Mouse (Mus musculus) testis, postnatal 10 days (tissue): Measurements from ENCODE around the gene Kif1c.

Experiments
- DNase-seq: peaks from one replicate; pipeline ENCODE4 v3.0.0; 2021; ENCODE audit warnings: low spot score

Gene Kif1c

DNA sequence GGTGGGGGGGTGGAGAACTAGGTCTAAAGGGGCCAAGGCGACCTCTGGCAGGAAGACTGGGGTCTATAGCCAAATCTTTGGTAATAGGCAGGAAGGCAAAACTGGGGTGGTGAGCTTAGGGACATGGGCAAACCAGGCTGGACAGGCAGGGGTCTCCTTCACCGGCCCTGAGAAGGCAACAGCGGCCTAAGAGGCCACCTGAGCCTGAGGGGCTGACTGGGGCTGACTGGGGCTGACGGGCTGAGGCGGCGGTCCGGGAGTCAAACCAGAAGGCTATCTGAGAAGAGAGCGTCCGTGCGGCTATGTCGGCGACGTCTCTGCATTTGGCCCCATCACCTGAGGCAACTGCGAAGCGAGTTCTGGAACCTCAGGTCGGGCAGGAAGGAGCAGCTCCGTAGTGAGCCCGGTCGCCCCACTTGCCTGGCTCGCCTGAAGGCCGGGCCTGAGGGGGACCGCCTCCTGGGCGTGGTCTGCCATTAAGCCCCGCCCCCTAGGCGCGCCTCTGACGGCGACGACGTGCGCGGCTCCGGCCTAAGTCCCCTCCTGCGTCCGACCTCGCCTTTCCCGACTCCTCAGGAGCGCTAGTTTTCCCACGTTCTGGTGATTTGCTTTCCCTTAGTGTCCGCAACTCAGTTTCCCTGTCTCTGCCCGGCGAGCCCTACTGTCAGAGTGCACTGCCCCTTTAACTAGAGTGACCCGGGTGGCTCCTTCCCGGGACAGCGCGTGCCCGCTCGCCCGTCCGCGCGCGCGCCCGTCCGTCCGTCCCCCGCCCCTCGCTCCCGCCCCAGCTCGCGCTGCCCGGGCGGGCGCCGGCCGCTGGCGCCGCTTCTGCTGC, at the start of gene Kif1c, which contains the start of gene Inca1:
Gene Kif1c (plus strand): TSS at position 827 of the 835 bp plus-strand sequence.
Gene Inca1 (minus strand): TSS at position 434 of the 835 bp plus-strand sequence.
- DNase-seq = peak; percentile 99

DNA sequence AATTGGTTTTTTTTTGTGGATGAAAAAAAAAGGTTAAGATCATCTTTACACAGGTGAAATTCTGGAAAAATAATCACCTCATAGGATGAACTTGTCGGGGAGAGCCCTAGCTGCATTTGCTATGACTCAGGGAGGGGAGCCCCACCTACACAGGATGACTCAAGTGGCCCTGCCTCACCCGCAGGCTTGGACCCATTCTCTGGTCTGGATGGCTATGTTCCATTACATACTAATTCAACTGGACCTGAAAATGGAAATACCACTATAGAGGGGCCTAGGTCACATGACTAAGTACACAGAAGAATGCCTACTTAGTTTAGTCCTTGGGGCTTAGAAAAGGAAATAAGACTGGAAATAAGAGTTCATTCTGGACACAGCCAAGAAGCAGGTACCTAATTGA, 49.0 kb upstream of the Kif1c start:
- no peak for DNase-seq

DNA sequence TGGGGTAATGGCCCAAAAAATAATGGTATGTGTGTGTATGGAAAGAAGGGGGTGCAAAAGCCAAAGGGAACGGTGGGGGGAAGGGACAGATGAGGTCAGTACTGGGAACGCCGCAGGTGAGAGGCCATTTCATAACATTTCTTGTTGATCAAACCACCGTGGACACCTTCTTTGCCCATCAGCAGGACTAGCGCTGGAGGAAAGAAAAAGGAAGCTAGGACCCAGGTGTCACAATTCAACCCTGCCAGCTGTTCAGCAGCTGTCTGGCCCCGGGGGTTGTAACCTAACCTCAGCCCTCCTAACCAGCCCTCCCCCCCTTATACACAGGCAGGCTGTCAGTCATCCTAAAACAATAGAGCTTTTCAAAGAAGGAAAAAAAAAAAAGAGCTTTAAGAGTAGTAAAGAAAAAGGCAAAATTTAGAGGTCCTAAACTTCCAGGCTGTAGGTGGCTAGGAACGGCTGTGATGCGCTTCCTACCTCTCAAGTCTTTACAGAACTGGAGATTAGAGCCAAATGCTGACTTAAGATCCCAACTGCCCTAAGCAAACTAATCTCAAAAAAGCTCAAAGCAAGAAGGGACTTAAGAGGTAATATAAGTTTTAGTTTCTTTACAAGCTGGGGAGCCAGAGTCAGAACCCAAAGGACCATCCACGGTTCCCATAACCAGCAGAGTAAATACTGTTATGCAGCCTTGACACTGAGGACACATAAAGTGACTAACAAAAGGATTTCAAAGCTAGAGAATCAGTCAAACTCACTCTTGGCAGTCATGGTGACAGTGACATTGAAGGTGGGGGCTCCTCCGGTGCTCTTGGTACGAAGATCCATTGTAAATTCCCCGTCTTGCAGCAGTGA, 48.1 kb upstream of the Kif1c start:
- no peak for DNase-seq

DNA sequence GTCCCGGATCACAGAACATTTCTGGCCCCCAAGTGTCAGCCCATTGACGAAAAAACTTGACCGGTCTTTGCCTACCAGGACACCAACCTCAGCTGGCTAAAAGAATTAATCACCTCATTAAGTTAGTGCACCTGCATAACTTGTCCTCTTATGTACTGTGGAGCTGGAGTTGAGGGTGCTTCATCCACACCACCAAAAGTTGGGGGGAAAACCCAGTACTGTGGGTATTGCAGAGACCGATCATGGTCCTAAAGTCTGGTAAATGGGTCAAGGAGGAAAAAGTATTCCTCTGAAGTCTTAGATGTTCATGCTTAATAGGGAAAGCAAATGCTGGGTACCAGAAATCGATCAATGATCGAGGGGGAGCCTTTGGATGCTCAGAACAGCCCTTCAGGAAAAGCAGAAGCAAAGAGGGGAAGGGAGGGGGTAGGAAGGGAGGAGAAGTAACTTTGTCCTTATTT, 47.4 kb upstream of the Kif1c start:
- DNase-seq = no peak

DNA sequence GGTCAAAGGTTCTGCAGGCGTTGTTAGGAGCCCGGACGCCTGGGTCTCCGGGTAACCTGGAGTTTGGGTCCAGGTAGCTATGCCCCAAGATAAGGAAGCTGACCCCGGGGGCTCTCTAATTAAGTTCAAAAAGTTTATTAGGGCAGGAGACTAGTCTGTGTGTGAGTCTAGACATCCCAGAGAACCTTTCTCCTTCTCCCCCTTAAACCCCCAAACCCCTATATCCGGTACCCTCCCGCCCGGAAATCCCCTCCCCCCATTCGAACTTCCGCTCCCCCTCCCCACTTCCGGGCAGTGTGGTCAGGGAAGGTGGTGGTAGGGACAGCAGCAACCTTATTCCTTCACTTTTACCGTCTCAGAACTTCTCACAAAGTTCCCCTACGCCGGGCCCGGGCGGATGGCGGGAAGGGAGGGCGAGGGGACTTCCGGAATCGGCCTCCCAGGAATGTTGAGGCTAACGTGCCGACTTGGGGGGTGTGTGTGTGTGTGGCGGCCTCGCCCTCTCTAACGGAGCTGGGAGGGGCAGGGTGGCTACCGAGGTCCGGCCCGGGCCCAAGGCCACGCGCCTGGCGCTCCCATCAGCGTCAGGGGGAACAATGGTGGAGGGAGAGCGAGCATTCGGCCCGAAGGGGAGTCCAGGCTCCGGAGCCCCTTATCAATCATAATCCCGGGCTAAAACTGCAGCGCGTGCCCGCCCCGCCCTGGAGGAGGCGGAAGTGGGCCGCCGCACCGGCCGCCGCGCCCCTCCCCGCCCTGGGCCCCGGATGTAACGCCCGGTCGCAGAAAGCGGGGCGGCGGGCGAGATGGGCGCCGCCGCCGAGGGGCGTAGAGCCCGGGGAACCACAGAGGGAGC, 46.8 kb upstream of the Kif1c start:
- peak; percentile 83 for DNase-seq

DNA sequence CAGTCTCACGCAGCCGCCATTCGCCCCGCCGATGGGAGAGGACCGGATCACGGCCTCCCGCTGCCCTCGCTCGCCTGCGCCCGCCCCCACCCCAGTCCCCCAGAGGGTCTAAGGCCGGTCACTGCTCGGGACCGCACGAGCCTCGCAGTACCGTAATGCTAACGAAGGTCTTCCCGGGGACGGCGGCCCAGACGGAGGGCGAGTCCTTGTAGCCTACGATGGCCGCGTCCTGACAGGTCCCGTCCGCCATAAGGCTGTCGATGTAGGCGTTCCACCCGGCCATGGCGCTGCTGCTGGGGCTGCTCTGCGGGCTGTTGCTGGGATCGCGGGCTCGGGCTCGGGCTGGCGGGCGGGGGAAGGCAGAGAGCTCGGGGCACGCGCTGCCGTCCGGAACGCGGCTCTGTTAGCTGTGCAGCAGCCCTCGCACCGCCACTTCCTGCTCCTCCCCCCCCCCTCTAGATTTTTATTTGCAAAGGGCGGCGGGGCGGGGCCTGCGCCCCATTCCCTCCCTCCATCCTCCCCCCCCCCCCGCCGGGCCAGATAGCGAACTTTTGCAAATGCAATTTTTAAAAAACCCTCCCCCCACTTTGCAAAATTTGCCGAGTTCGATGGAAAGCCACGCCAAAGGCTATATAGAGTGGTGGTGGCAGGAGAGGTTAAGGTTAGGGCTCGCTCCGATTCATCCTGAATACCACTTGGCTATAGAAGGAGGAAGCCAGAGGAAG, 46.0 kb upstream of the Kif1c start, which contains the start of gene Pfn1:
Gene Pfn1 (minus strand): TSS at position 447 of the 725 bp plus-strand sequence.
- DNase-seq = peak; percentile 87

DNA sequence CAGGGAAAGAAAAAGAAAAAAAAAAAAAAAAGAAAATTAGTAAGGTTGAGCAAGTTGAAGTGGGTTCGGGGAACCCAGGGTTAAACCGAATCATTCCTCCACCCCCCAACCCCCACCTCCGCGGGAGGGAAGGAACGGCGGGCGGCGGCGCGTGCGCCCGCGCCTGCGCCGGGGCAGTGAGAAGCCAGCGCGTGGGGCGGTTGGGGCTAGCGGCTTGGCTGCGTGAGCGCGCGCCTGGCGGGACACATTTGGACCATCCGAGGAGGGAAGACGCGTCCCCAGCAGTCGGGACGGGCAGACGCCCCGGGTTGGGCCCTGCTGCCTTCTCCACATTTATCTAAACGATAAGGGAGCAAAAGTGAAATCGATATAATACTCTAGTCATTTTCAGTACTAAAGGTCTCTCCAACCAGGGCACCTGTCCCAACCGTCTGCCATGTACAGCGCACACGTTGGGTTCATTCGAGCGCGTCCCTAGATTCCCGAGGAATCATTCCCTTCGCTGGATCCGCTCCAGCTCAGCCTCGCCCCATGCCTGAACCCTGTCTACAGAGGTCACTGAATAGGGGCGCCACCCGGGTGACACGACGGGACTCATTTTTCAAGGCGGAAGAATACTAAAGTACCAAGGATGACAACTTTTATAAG, 45.3 kb upstream of the Kif1c start:
- peak; percentile 90 for DNase-seq

DNA sequence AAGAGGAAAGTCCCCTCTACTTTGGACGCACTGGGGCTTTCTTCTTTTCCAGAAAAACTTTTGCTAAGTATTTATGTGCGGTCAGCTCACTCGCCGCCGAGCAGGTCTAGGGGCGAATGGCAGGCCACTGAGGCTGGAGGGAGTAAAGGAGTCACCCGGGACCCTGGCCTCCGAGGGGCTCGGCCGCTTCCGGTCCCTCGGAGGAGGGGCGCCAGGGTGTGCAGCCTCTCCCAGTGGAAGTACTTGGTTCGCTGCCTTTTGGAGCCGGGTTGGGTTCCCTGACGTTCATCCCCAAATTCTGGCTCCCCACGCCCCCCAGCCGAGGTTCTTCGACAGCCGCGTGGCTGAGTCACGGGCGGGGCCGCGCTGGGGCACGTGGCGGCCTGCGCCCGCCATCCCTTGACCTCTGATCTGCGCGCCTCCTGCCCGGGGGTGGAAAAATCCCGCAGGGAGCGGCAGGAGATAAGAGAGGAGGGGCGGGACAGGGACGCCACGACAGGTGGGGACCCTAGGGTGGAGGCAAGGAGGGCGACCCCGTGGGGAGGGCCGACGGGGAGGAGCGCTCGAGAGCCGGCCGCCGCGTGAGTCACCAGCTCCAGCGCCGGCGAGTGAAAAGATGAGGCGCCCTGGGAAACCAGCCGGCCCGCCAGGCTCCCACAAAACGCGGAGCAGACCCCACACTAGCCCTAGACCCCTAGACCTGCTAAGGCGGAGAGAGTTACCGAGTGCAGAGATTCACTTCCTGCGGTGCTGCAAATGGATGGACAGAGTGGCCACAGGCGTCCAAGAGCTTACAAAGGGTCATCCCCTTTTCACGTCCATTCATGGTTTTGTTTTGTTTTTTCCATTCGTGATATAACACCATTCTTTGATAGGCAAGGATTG, 44.5 kb upstream of the Kif1c start:
- DNase-seq = peak; percentile 80

DNA sequence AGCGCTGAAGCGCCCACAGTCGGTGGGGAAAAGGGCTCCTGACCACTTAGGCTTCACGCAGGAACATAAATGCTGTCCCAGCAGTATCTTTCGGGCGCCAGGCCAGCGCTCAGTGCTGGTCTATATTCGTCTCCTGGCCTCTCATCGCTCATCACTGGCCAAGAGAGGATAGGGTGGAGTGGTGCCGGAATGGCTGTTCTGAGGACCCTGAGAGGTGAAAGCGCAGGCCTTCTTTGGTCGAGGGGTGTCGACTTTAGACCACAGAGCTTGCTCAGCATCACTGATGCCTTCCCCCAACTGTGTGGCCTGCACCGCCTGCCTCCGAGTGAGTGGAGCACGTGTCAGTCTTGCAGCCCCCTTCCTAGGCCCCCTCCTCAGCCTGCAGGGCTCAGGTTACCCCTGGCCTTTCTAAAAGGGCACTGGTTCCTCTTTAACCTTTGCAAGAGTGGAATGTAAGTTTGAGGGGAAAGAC, 43.9 kb upstream of the Kif1c start:
- peak; percentile 78 for DNase-seq

DNA sequence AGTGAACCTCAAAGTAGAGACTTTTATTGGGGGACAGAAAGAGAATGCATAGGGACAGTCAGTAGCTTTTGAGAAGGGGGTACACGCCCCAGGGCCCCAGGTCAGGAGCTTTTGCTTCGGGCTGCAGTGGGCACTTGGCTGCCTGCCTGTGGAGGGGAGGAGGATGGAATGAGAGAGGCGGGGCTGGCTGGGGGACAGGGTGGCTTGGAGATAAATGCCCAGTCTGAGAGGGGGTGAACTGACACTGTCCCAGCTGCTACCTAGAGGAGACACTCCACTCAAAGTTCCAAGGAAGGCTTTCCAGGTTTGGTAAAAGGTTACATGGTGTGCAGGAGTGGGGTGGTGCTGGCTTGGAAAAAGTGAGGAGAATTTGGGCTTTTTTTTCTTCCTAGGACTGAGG, 43.4 kb upstream of the Kif1c start, which contains the start of gene Eno3:
Gene Eno3 (plus strand): TSS at position 239 of the 400 bp plus-strand sequence.
- DNase-seq = peak; percentile 73

DNA sequence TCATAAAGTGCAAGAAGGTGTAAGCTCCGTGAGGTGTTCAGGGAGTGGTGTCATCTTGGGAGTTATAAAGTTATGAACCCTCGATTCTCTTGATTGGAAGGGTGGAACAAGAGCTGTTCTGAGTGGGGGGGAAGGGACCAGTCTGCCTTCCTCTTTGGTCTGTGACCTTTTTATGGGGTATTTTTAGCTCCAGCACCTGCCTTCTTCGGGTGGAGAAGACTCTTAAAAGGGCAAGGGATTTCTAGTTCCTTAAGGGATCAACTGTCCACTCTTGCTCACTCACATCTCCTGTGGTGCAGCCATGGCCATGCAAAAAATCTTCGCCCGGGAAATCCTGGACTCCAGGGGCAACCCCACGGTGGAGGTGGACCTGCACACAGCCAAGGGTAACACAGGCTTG, 42.8 kb upstream of the Kif1c start:
- DNase-seq = no peak

DNA sequence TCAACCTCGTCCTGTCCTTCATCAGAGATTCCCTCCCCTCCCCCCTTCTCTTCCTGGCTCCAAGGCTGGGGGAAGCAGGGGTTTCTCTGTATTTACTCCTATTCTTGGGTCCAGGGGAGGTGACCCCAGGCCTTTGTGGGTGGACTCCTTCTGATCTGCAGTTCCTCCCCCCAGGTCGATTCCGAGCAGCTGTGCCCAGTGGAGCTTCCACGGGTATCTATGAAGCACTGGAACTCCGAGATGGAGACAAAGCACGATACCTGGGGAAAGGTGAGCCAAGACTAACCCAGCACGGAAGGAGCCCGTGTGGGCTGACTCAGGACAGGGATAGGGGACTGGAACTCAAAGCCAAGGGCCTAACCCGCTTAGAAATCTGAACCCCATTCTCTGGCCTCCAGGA, 42.4 kb upstream of the Kif1c start:
- DNase-seq = no peak

DNA sequence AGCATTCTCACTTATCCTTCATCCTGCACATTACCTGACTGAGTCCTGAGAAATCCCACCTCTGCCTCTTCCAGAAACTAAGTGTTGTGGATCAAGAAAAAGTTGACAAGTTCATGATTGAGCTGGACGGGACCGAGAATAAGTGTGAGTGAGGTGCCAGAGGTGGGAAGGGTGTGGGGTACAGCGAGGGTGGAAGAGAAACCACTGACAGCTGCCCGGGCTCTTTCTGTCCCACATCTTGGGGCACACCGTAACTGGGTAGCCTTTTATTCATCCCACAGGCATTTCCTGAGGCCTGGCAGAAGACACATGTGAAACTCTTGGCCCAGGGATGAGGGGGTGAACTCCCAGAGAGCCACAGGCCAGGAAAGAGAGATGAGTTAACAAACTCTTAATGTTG, 41.8 kb upstream of the Kif1c start:
- no peak for DNase-seq

DNA sequence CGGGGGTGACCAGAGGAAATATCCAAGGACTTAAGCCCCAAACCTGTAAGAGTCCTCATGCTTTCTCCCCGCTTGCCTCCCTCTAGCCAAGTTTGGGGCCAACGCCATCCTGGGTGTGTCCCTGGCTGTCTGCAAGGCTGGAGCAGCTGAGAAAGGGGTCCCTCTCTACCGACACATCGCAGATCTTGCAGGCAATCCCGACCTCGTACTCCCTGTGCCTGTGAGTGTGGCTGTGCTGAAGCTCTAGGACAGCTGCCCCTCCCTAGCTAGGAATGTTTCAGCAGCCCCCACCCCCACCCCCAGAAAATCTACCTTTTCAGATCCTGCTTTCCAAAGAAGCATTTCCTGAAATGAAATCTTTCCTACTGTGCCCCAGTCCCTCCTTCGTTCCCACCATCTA, 41.4 kb upstream of the Kif1c start:
- no peak for DNase-seq

DNA sequence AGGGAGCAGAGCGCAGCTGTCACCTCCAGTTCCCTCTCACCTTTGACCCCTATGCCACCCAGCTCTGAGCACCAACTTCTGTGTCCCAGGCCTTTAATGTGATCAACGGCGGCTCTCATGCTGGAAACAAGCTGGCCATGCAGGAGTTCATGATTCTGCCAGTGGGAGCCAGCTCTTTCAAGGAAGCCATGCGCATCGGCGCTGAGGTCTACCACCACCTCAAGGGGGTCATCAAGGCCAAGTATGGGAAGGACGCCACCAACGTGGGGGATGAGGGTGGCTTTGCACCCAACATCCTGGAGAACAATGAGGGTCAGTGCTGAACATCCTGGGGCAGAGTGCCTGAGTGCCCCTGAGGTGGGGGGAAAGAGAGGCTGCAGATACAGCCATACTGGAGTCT, 39.8 kb upstream of the Kif1c start:
- DNase-seq = no peak

DNA sequence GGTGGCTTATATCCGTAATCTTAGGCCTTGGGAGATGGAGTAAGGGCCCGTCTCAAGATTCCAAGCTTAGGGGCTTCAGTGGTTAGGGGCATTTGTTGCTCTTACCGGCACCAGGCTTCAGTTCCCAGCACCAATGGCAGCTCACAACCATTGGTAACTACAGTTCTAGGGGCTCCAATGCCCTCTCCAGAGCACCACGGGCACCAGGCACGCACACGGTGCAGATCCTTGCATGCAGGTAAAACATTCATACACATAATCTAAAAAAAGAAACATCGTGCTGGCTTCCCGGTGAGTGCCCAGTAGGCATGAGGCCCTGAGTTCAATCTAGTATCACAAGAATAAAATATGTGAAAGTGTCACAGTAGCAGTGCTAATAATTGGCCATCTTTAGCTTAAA, 37.2 kb upstream of the Kif1c start:
- no peak for DNase-seq

DNA sequence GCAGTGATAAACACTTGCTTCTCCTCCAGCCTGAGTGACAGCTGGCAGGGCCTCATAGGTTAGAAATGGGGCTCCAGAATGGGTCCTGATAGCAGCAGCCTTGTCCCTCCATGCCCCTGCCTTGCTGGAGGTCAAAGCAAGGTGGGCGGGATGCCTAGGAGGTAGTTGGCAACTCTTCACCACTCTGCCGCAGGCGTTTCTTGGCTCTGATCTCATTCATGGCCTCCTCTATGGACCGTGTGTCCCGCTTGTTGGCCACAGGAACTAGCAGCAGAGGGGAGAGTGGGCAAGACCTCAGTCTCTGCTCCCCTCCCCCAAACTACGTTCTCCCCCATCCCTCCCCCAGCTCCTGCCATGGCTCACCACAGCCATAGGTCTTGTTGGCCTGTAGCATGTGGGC, 36.4 kb upstream of the Kif1c start:
- no peak for DNase-seq

DNA sequence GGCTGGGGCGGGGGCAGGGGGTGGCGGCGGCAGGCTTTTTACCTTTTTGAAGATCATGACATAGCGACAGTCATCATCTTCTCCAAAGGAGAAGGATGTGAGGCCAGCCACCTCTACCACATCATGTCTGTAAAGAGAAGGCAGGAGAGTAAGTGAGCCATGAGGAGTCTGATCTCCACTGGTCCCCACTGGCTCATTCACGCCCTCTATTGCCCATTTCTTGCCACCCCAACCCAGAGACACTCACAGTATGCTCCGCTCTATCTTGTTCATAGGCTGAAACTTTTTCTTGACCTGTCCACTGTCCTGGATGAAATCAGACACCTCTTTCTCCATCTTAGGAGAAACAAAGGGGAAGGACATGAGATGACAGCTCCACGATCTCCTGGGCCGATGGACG, 35.6 kb upstream of the Kif1c start:
- no peak for DNase-seq

DNA sequence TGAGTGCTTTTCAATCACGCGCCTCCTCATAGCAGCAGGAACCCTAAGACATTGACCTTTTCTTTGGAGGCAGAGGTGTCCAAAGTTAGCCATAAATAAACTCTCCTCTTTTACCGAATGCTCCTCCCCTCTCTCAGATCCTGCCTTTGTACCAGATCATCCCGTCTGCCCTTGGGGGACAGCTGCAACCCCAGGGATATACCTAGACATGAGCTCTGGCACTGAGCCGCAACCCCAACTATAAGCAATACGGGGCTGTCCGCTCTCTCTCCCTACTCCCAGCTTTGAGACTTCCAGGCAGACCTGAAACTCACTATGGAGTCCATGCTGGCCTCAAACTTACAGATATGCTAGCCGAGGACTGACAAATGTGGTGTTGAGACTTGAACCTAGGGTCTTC, 33.7 kb upstream of the Kif1c start:
- DNase-seq = no peak
